Mouse (Mus musculus): Measurements from ENCODE around the gene Spa17.

GRCm38 (mm10) chr9:37656439-37656881 lies 42.9 kb upstream of the Spa17 start:
- TF ChIP-seq CTCF (IDR thresholded peaks at IDR 0.05; ENCODE audit: low read depth) (no peak), EP300 (IDR thresholded peaks at IDR 0.05; ENCODE audit: low read depth) (no peak)
